Mouse (Mus musculus) brain, adult 10 weeks (tissue): ENCODE data around the gene Hist1h2bg. TPM values are rescaled to one million over a fixed set of nuclear protein-coding genes. Genes with fewer than 3 reads are reported as not detected.

Source experiments
- polyA plus RNA-seq: library from polyadenylated mRNA; stranded (reverse); fragments of 350-450 nt; fragmentation: Illumina TruSeq; extraction: RNeasy Lipid Tissue Mini Kit (QIAGEN cat#74804); gene quantifications from one replicate; pipeline ENCODE4 v1.2.3, GENCODE M21; 2015; ENCODE audit warnings: low read depth, low replicate concordance

Gene Hist1h2bg
- 3.5 TPM for polyA plus RNA-seq

GRCm38 (mm10) chr13:23571022-23571503, at the start of gene Hist1h2bg, which contains the start of gene Hist1h2ae:
Gene Hist1h2bg, plus strand, starts transcription at chr13:23571396.
Gene Hist1h2ae, minus strand, starts transcription at chr13:23571220.

GRCm38 (mm10) chr13:23530901-23531875, 40.0 kb upstream of the Hist1h2bg start, which contains the start of gene Hist1h4h:
Gene Hist1h4h, plus strand, starts transcription at chr13:23531050.

GRCm38 (mm10) chr13:23533560-23534367, 37.4 kb upstream of the Hist1h2bg start, which contains the start of gene Hist1h2af:
Gene Hist1h2af, plus strand, starts transcription at chr13:23533906.

GRCm38 (mm10) chr13:23535137-23536075, 35.8 kb upstream of the Hist1h2bg start, which contains the start of gene Hist1h3g:
Gene Hist1h3g, plus strand, starts transcription at chr13:23535422.

GRCm38 (mm10) chr13:23542999-23543607, 28.1 kb upstream of the Hist1h2bg start, which contains the start of gene Hist1h2bh:
Gene Hist1h2bh, minus strand, starts transcription at chr13:23543392.

GRCm38 (mm10) chr13:23543965-23544786, 27.0 kb upstream of the Hist1h2bg start, which contains the start of gene Hist1h3f:
Gene Hist1h3f, plus strand, starts transcription at chr13:23544052.

GRCm38 (mm10) chr13:23551146-23551834, 19.9 kb upstream of the Hist1h2bg start, which contains the start of gene Hist1h4f:
Gene Hist1h4f, minus strand, starts transcription at chr13:23551648.

GRCm38 (mm10) chr13:23552962-23553361, 18.2 kb upstream of the Hist1h2bg start, which contains the start of gene Hist1h1d:
Gene Hist1h1d, plus strand, starts transcription at chr13:23553262.

GRCm38 (mm10) chr13:23561883-23562659, 9.1 kb upstream of the Hist1h2bg start, which contains the start of gene Hist1h3e:
Gene Hist1h3e, minus strand, starts transcription at chr13:23562369.

GRCm38 (mm10) chr13:23573898-23574524, 2.8 kb downstream of the Hist1h2bg start, which contains the start of the genes Hist1h2bf and Hist1h2ad:
Gene Hist1h2bf, minus strand, starts transcription at chr13:23574196.
Gene Hist1h2ad, plus strand, starts transcription at chr13:23574381.

GRCm38 (mm10) chr13:23575271-23575851, 4.2 kb downstream of the Hist1h2bg start, which contains the start of gene Hist1h3d:
Gene Hist1h3d, plus strand, starts transcription at chr13:23575763.

GRCm38 (mm10) chr13:23581408-23582218, 10.4 kb downstream of the Hist1h2bg start, which contains the start of gene Hist1h4d:
Gene Hist1h4d, plus strand, starts transcription at chr13:23581598.

GRCm38 (mm10) chr13:23620733-23621531, 49.7 kb downstream of the Hist1h2bg start, which contains the start of gene Hist1h2be:
Gene Hist1h2be, minus strand, starts transcription at chr13:23621124.

